In the genomic region with DNA sequence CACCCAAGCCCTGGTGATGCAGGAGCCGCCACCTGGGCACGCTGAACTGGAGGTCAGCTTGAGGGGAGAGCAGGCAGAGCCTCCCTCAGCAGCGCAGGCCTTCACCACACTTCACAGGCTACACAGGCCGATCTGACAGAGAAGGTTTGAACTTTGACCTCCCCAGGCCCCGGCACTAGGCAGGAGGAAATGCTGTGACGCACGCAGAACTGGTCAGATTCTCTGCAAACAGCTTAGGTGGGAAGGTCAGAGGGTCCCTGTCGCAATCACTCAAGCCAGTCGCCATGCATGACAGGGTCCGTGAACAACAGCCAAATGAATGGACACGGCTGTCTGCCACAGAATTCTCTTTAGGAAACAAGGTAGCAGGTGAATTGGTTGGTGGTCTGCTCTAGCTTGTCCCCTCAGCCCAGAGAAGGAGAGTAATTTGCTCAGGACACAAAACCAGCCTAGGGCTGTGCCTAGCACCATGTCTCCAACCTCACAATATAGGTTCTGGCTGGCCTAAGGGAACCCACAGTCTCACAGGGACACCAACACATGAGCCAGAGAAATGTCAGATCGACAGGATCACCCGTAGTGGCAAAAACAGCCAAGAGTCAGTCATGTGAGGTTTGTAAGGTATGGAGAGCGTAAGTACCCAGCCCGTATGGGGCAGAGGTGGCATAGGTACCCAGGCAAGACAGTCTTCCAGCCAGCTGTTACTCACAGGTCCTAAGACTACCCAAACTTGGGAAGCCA, we compare ENCODE assay signal across 11 mouse cellular contexts.
DNase-seq lines count a peak whose midpoint lies in the region; ATAC-seq and TF ChIP-seq lines count a peak whose summit lies in the region.
"Had no signal": no experiment of that assay in that cellular context is flagged by ENCODE, and none has a peak within 500 bp of the region (broad histone marks: within the 10 kb centered on the region; RNA-seq: fewer than 3 reads in every experiment).

No protein-coding gene starts in this region.

- no peak overlapping the region for H3K4me3 ChIP-seq in heart, embryonic 10.5 days
- H3K4me3 ChIP-seq in kidney, embryonic 16.5 days (ENCODE audit: low read length), result no peak overlapping the region
- H3K4me3 ChIP-seq in liver, embryonic 14.5 days (ENCODE audit: insufficient read depth in 1 of 2, low read depth in 2 of 2, low read length in 2 of 2), result no peak overlapping the region

- TF ChIP-seq CTCF in liver, embryonic 14.5 days (IDR thresholded peaks at IDR 0.05; ENCODE audit: low read depth), result no peak

- peaks cover 37% of the 10 kb centered on the region for H3K27me3 ChIP-seq in heart, embryonic 10.5 days (ENCODE audit: insufficient read depth, poor library complexity, severe bottlenecking)
- no peaks in the 10 kb centered on the region for H3K27me3 ChIP-seq in kidney, embryonic 16.5 days (ENCODE audit: insufficient read depth, low read length)
- no peaks in the 10 kb centered on the region for H3K27me3 ChIP-seq in liver, embryonic 14.5 days (ENCODE audit: control insufficient read depth, insufficient read depth, low read length)

- no peak for DNase-seq in heart, embryonic 10.5 days (ENCODE audit: low spot score)
- DNase-seq in heart, postnatal 4 days, result no peak
- peak; percentile 60 for DNase-seq in embryo, embryonic 9.5 days (ENCODE audit: extremely low spot score)
- peak; percentile 11 to 36 (median 22) for DNase-seq in liver, embryonic 14.5 days (ENCODE audit: low read depth in 3 of 3, low spot score in 3 of 3)
- no peak for DNase-seq in ovary, postnatal 14 days (ENCODE audit: low spot score)
- DNase-seq in cerebellum, postnatal 25 days, result no peak
- DNase-seq: lung, embryonic 14.5 days; right cerebral cortex, postnatal 14 days; thymus, postnatal 4 days had no signal

- H3K4me2 ChIP-seq in kidney, embryonic 16.5 days (replicated peaks; ENCODE audit: low read depth, low read length), result no peak overlapping the region
- H3K4me2 ChIP-seq in liver, embryonic 14.5 days (ENCODE audit: low read depth), result no peak overlapping the region
- H3K4me2 ChIP-seq: lung, embryonic 14.5 days had no signal

- 64% methylated on average over 15 of the region's 15 CpGs for WGBS in heart, embryonic 10.5 days
- WGBS in kidney, embryonic 16.5 days, result 40% methylated on average over 15 of the region's 15 CpGs
- WGBS in liver, embryonic 14.5 days (ENCODE audit: insufficient replicate concordance), result 69% methylated on average over 15 of the region's 15 CpGs

- peaks cover 68% of the 10 kb centered on the region for H3K4me1 ChIP-seq in heart, embryonic 10.5 days
- peaks cover 54% of the 10 kb centered on the region for H3K4me1 ChIP-seq in kidney, embryonic 16.5 days (ENCODE audit: insufficient read depth, low read length)
- peaks cover 0 to 7% of the 10 kb centered on the region in 2 experiments; a peak in 2 of 4 replicates for H3K4me1 ChIP-seq in liver, embryonic 14.5 days (replicated peaks; ENCODE audit: control insufficient read depth in 2 of 2, insufficient read depth in 2 of 2, low read length in 1 of 2)

- ATAC-seq in kidney, embryonic 16.5 days (ENCODE audit: low FRiP score, low TSS enrichment), result peak; percentile 72
- peak; percentile 63 for ATAC-seq in liver, embryonic 14.5 days (ENCODE audit: insufficient read depth)
- ATAC-seq in granulocyte monocyte progenitor cell, adult 5-6 weeks (replicated peaks; ENCODE audit: poor library complexity, severe bottlenecking), result no peak

- H3K27ac ChIP-seq in heart, embryonic 10.5 days, result peak overlapping the region; percentile 23; the same call in 1 of the 2 replicates
- H3K27ac ChIP-seq in kidney, embryonic 16.5 days (ENCODE audit: low read length), result peak overlapping the region; percentile 82
- H3K27ac ChIP-seq in liver, embryonic 14.5 days, result no peak overlapping the region

- peaks cover 83% of the 10 kb centered on the region for H3K36me3 ChIP-seq in heart, embryonic 10.5 days
- H3K36me3 ChIP-seq in kidney, embryonic 16.5 days (ENCODE audit: insufficient read depth, low read length), result peaks cover 31% of the 10 kb centered on the region
- peaks cover 11% of the 10 kb centered on the region for H3K36me3 ChIP-seq in liver, embryonic 14.5 days (replicated peaks; ENCODE audit: control insufficient read depth, insufficient read depth, low read depth)

- H3K9ac ChIP-seq in kidney, embryonic 16.5 days (replicated peaks; ENCODE audit: low read length), result no peak overlapping the region
- no peak overlapping the region for H3K9ac ChIP-seq in liver, embryonic 14.5 days (replicated peaks)
- H3K9ac ChIP-seq: lung, embryonic 14.5 days had no signal

- no peak for TF ChIP-seq EP300 in liver, embryonic 14.5 days (IDR thresholded peaks at IDR 0.05; ENCODE audit: low read depth)

- no peaks in the 10 kb centered on the region for H3K9me3 ChIP-seq in heart, embryonic 10.5 days
- no peaks in the 10 kb centered on the region for H3K9me3 ChIP-seq in kidney, embryonic 16.5 days (ENCODE audit: low read length)
- H3K9me3 ChIP-seq in liver, embryonic 14.5 days (ENCODE audit: control insufficient read depth, low read length), result no peaks in the 10 kb centered on the region

Comparison
In these comparisons a context has a peak if more than half of its experiments do, and no peak if none do; other contexts are left out.
1. DNase-seq: peak in embryo, embryonic 9.5 days (single experiment) and liver, embryonic 14.5 days (3 of 3); none in heart, embryonic 10.5 days (single experiment), heart, postnatal 4 days (single experiment), ovary, postnatal 14 days (single experiment) and cerebellum, postnatal 25 days (0 of 2).